Mouse (Mus musculus) neural tube, embryonic 14.5 days (tissue): Measurements from ENCODE around the gene Ces1g. TPM values are rescaled to one million over a fixed set of nuclear protein-coding genes. Genes with fewer than 3 reads are reported as not detected.

ENCODE experiments used
- polyA plus RNA-seq: library from polyadenylated mRNA; unstranded; fragments of >200 nt; fragmentation: Nextera tagmentation; extraction: Ambion mirVana; gene quantifications from 2 replicates; pipeline ENCODE4 v1.2.1, GENCODE M21; 2014

The Ces1g gene
- polyA plus RNA-seq, 1 experiment from 2014 or later = not detected

Other genes starting within 250 kb of the Ces1g start
- gene Ces1c, start 206.0 kb downstream of the Ces1g start, polyA plus RNA-seq = not detected in 2 replicates
- gene Ces1d, start 139.5 kb downstream of the Ces1g start, polyA plus RNA-seq = 0.09 TPM in 1 of 2 replicates, not detected in the other
- not detected in 2 replicates for gene Ces1e, start 107.7 kb downstream of the Ces1g start, polyA plus RNA-seq
- not detected in 2 replicates for gene Ces1f, start 57.6 kb downstream of the Ces1g start, polyA plus RNA-seq
- gene Ces1h, start 42.4 kb upstream of the Ces1g start, polyA plus RNA-seq = not detected in 2 replicates
- 0.79 and 0.87 TPM in 2 replicates for gene Ces5a, start 198.5 kb upstream of the Ces1g start, polyA plus RNA-seq